Mouse (Mus musculus): ENCODE results near the gene Zcchc7.

GRCm38 (mm10) chr4:44712051-44712700 is 43.5 kb upstream of the Zcchc7 start:
- no peak for TF ChIP-seq EP300 (optimal IDR thresholded peaks at IDR 0.05)
- TF ChIP-seq CTCF (IDR thresholded peaks at IDR 0.05; ENCODE audit: low read depth) = no peak

All from stomach, postnatal 0 days (tissue).